Mouse (Mus musculus) embryonic facial prominence, embryonic 11.5 days (tissue): ENCODE results near the gene Sds. TPM values are rescaled to one million over a fixed set of nuclear protein-coding genes. Genes with fewer than 3 reads are reported as not detected.

Source experiments
- ATAC-seq: fragments of 200-750 bp; cut with Nextera tagmentation; replicated peaks from 2 replicates; pipeline ENCODE4 v1.8.0; 2017; ENCODE audit warnings: low read depth; ENCODE audit not compliant: insufficient number of reproducible peaks, low FRiP score, low TSS enrichment
- DNase-seq: peaks from one replicate; pipeline ENCODE4 v3.0.0-alpha.2; 2015; ENCODE audit warnings: low spot score
- H3K27ac ChIP-seq: fragments of 300-500 bp; sonication (generic); replicated peaks from 2 replicates; pipeline ENCODE4 v1.5.1; 2014; ENCODE audit warnings: mild to moderate bottlenecking, low read depth, low read length, control low read depth
- H3K27me3 ChIP-seq: fragments of 300-500 bp; sonication (generic); 2 replicates; pipeline ENCODE4 v1.6.1; 2014; ENCODE audit warnings: mild to moderate bottlenecking, low read length, moderate library complexity, mixed read lengths; ENCODE audit not compliant: control insufficient read depth, insufficient read depth
- H3K36me3 ChIP-seq: fragments of 300-500 bp; sonication (generic); replicated peaks from 2 replicates; pipeline ENCODE4 v1.6.1; 2014; ENCODE audit warnings: low read depth, mild to moderate bottlenecking, low read length, moderate library complexity, mixed read lengths; ENCODE audit not compliant: control insufficient read depth, insufficient read depth
- H3K4me1 ChIP-seq: fragments of 300-500 bp; sonication (generic); 2 replicates; pipeline ENCODE4 v1.6.1; 2014; ENCODE audit warnings: low read length, mixed read lengths; ENCODE audit not compliant: control insufficient read depth, insufficient read depth
- H3K4me2 ChIP-seq: fragments of 300-500 bp; sonication (generic); 2 replicates; pipeline ENCODE4 v1.6.1; 2014; ENCODE audit warnings: low read depth, mild to moderate bottlenecking, control low read depth, low read length, moderate library complexity
- H3K4me3 ChIP-seq: fragments of 300-500 bp; sonication (generic); 2 replicates; pipeline ENCODE4 v1.5.1; 2014; ENCODE audit warnings: low read depth, low read length, control low read depth
- H3K9ac ChIP-seq: fragments of 300-500 bp; sonication (generic); replicated peaks from 2 replicates; pipeline ENCODE4 v1.6.1; 2014; ENCODE audit warnings: mild to moderate bottlenecking, control low read depth, low read length
- H3K9me3 ChIP-seq: fragments of 300-500 bp; sonication (generic); replicated peaks from 2 replicates; pipeline ENCODE4 v1.6.1; 2016; ENCODE audit warnings: mild to moderate bottlenecking, low read length, inconsistent platforms, mixed read lengths; ENCODE audit not compliant: control insufficient read depth
- WGBS: fragments of 180-500 bp; shearing (Covaris S2); extraction: QIAGEN DNeasy Blood & Tissue Kit; methylation state at CpG from one replicate; pipeline ENCODE4 v1.1.7; 2014; 5-methylcytosine and 5-hydroxymethylcytosine counted together
- polyA plus RNA-seq: library from polyadenylated mRNA; unstranded; fragments of >200 nt; fragmentation: Nextera tagmentation; extraction: Ambion mirVana; gene quantifications from 2 replicates; pipeline ENCODE4 v1.2.1, GENCODE M21; 2014

Sds gene
- polyA plus RNA-seq, 1 experiment from 2014 or later, result not detected

- WGBS, result 34% methylated on average over 15 of the region's 15 CpGs
- Histone ChIP-seq H3K4me3 (no peak overlapping the region), H3K36me3 (no peaks in the 10 kb centered on the region), H3K4me2 (no peak overlapping the region), H3K9me3 (no peaks in the 10 kb centered on the region), H3K4me1 (no peaks in the 10 kb centered on the region; the same call in 1 of the 2 replicates), H3K27me3 (no peaks in the 10 kb centered on the region), H3K27ac (no peak overlapping the region), H3K9ac (no peak overlapping the region)
- ATAC-seq, result no peak
- DNase-seq, result no peak
These were observed 36.7 kb downstream of the Sds start for GRCm38 (mm10) chr5:120512911-120513555.

GRCm38 (mm10) chr5:120514031-120514677 lies 37.8 kb downstream of the Sds start:
- Histone ChIP-seq H3K27ac (no peak overlapping the region), H3K9ac (no peak overlapping the region), H3K4me3 (no peak overlapping the region), H3K4me1 (no peaks in the 10 kb centered on the region; the same call in 1 of the 2 replicates), H3K9me3 (no peaks in the 10 kb centered on the region), H3K36me3 (no peaks in the 10 kb centered on the region), H3K27me3 (no peaks in the 10 kb centered on the region), H3K4me2 (no peak overlapping the region)
- no peak for DNase-seq
- ATAC-seq, result no peak
- 88% methylated on average over 9 of the region's 9 CpGs for WGBS

DNA sequence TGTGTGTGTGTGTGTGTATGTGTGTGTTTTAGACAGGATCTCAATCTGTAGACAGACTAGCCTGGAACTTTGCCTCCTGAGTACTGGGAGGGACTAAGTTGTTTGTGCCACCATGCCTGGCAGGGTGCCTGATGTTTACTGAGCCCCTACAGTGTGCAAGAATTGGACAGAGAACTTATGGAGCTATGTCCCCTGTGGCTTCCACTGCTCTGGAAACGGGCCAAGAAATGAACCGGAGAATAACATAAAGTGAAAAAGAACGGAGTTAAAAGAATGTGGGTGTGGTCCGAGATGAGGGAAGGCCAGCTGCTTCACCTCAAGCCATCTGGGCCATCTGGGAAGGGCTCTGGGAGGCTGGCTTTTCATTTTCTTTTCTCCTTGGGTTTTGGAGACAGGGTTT lies 38.4 kb downstream of the Sds start:
- Histone ChIP-seq H3K9ac (no peak overlapping the region), H3K4me3 (no peak overlapping the region), H3K27ac (no peak overlapping the region), H3K4me1 (no peaks in the 10 kb centered on the region; the same call in 1 of the 2 replicates), H3K36me3 (no peaks in the 10 kb centered on the region), H3K9me3 (no peaks in the 10 kb centered on the region), H3K4me2 (no peak overlapping the region), H3K27me3 (no peaks in the 10 kb centered on the region)
- DNase-seq (no peak), ATAC-seq (no peak)
- WGBS, result 51% methylated on average over 4 of the region's 4 CpGs

GRCm38 (mm10) chr5:120515451-120515850 lies 39.1 kb downstream of the Sds start:
- no peak overlapping the region for H3K9ac ChIP-seq
- no peaks in the 10 kb centered on the region for H3K36me3 ChIP-seq
- peak overlapping the region; percentile 20; the same call in 1 of the 2 replicates for H3K27ac ChIP-seq
- no peaks in the 10 kb centered on the region for H3K27me3 ChIP-seq
- DNase-seq (no peak), ATAC-seq (no peak)
- H3K4me1 ChIP-seq, result no peaks in the 10 kb centered on the region; the same call in 1 of the 2 replicates
- no peak overlapping the region for H3K4me2 ChIP-seq
- 80% methylated on average over 7 of the region's 7 CpGs for WGBS
- no peak overlapping the region for H3K4me3 ChIP-seq
- no peaks in the 10 kb centered on the region for H3K9me3 ChIP-seq

GRCm38 (mm10) chr5:120516221-120516984 lies 40.1 kb downstream of the Sds start:
- no peaks in the 10 kb centered on the region for H3K9me3 ChIP-seq
- no peak overlapping the region for H3K4me2 ChIP-seq
- no peaks in the 10 kb centered on the region for H3K36me3 ChIP-seq
- H3K27ac ChIP-seq, result no peak overlapping the region
- no peak overlapping the region for H3K9ac ChIP-seq
- ATAC-seq (no peak), DNase-seq (no peak)
- H3K4me3 ChIP-seq, result no peak overlapping the region
- WGBS, result 52% methylated on average over 15 of the region's 15 CpGs
- H3K27me3 ChIP-seq, result no peaks in the 10 kb centered on the region
- no peaks in the 10 kb centered on the region; the same call in 1 of the 2 replicates for H3K4me1 ChIP-seq

DNA sequence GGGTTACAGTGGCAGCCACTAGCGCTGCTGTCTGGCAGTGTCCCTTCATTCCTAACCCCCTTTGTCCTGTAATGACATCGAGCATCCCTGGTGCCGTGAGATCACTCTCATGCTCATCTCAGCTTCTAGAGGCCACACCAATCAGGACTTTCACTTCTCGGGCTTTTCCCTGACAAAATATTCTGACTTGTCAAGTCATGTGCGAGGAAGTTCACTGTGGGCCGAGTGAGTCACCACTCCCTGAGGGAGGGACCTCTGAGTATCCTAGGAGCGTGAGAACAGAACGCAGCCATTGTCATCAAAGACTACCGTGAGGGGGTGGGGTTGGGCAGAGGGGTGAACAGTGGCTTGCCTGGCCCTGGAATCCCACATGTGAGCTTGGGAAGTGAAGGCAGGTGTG lies 41.2 kb downstream of the Sds start:
- 0 out of 2 replicates have a peak overlapping the region, but pooled peaks have one; percentile 13 for H3K9ac ChIP-seq
- no peaks in the 10 kb centered on the region for H3K9me3 ChIP-seq
- no peaks in the 10 kb centered on the region for H3K36me3 ChIP-seq
- H3K4me2 ChIP-seq, result no peak overlapping the region
- no peak for DNase-seq
- no peak for ATAC-seq
- 57% methylated on average over 9 of the region's 9 CpGs for WGBS
- no peaks in the 10 kb centered on the region; the same call in 1 of the 2 replicates for H3K4me1 ChIP-seq
- no peak overlapping the region for H3K4me3 ChIP-seq
- H3K27ac ChIP-seq, result no peak overlapping the region
- no peaks in the 10 kb centered on the region for H3K27me3 ChIP-seq

- Histone ChIP-seq H3K9ac (no peak overlapping the region), H3K36me3 (no peaks in the 10 kb centered on the region), H3K4me2 (no peak overlapping the region), H3K27ac (no peak overlapping the region), H3K27me3 (no peaks in the 10 kb centered on the region), H3K9me3 (no peaks in the 10 kb centered on the region), H3K4me1 (0 out of 2 replicates have a peak, but pooled peaks cover 3% of the 10 kb centered on the region), H3K4me3 (no peak overlapping the region)
- DNase-seq (no peak), ATAC-seq (no peak)
- WGBS, result 73% methylated on average over 3 of the region's 3 CpGs
These were observed 46.3 kb downstream of the Sds start for GRCm38 (mm10) chr5:120522649-120523048.

DNA sequence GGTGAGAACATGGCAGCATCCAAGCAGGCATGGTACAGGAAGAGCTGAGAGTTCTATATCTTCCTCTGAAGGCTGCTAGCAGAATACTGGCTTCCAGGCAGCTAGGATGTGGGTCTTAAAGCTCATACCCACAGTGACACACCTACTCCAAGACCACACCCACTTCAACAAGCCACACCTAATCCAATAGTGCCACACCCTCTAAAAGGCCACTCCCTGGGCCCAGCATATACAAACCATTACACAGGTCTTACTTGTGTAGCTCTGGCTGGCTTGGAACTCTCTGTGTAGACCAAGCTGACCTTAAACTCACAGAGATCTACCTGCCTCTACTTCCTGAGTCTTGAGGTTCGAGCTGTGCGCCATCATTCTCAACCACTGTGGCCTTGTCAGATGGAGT lies 48.4 kb downstream of the Sds start:
- no peak for DNase-seq
- no peak for ATAC-seq
- 96% methylated on average over 2 of the region's 2 CpGs for WGBS
- Histone ChIP-seq H3K36me3 (no peaks in the 10 kb centered on the region), H3K4me3 (no peak overlapping the region), H3K4me1 (0 out of 2 replicates have a peak, but pooled peaks cover 3% of the 10 kb centered on the region), H3K9ac (no peak overlapping the region), H3K9me3 (no peaks in the 10 kb centered on the region), H3K4me2 (no peak overlapping the region), H3K27ac (no peak overlapping the region), H3K27me3 (no peaks in the 10 kb centered on the region)
